ENCODE assay signal across 21 mouse cellular contexts in the genomic region with DNA sequence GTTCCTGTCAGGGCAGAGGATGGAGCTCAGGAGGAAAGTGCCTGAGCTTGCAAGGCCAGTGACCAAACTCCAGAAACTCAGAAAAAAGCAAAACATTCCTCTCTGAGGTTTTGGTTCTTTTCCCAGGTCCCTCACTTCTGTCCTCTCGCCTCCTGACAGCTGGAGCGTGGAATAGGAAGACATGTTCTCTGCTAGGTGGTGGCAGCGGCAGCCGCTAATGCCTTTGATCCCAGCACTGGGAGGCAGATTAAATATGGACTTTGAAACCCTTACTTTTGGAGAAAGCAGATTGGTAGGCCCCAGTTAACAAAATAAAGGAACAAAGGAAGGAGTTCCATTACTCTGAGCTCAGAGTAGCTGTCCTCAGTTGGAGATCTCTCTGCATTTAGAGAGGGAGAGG. TPM values are rescaled to one million over a fixed set of nuclear protein-coding genes. Genes with fewer than 3 reads are reported as not detected.
A peak's percentile ranks its signal among the peaks of the same experiment; 100 is the strongest.
DNase-seq lines count a peak whose midpoint lies in the region; ATAC-seq lines count a peak whose summit lies in the region.
"Had no signal": no experiment of that assay in that cellular context is flagged by ENCODE, and none has a peak within 500 bp of the region (broad histone marks: within the 10 kb centered on the region; RNA-seq: fewer than 3 reads in every experiment).

No protein-coding gene starts in this region.

- peaks cover 22% of the 10 kb centered on the region for H3K36me3 ChIP-seq in neural tube, embryonic 13.5 days
- peaks cover 28% of the 10 kb centered on the region for H3K36me3 ChIP-seq in midbrain, embryonic 13.5 days

- 29% methylated on average over 4 of the region's 4 CpGs for WGBS in neural tube, embryonic 13.5 days
- 8% methylated on average over 4 of the region's 4 CpGs for WGBS in midbrain, embryonic 13.5 days

- no peak overlapping the region for H3K9ac ChIP-seq in neural tube, embryonic 13.5 days
- no peak overlapping the region for H3K9ac ChIP-seq in midbrain, embryonic 13.5 days (replicated peaks)
- H3K9ac ChIP-seq: heart, embryonic 13.5 days; liver, embryonic 14.5 days had no signal

- 0 out of 2 replicates have a peak overlapping the region, but pooled peaks have one; percentile 13 for H3K27ac ChIP-seq in neural tube, embryonic 13.5 days (replicated peaks)
- H3K27ac ChIP-seq in midbrain, embryonic 13.5 days: 0 out of 2 replicates have a peak overlapping the region, but pooled peaks have one; percentile 21
- H3K27ac ChIP-seq: heart, embryonic 13.5 days; liver, embryonic 14.5 days had no signal

- H3K4me3 ChIP-seq in neural tube, embryonic 13.5 days: no peak overlapping the region
- H3K4me3 ChIP-seq in midbrain, embryonic 13.5 days (replicated peaks): no peak overlapping the region
- H3K4me3 ChIP-seq: heart, embryonic 13.5 days had no signal

- no peaks in the 10 kb centered on the region for H3K27me3 ChIP-seq in neural tube, embryonic 13.5 days
- no peaks in the 10 kb centered on the region for H3K27me3 ChIP-seq in midbrain, embryonic 13.5 days
- H3K27me3 ChIP-seq: Patski had no signal

- peak; percentile 16 for DNase-seq in embryo, embryonic 11 days
- no peak for DNase-seq in embryo, embryonic 9.5 days (ENCODE audit: extremely low spot score)
- no peak for DNase-seq in neural tube, embryonic 10.5 days (ENCODE audit: extremely low spot score, low spot score)
- DNase-seq in frontal cortex, postnatal 14 days (ENCODE audit: low spot score in 2 of 2): no peak
- no peak for DNase-seq in thymus, postnatal 10 days (ENCODE audit: low spot score in 2 of 2)
- DNase-seq in urinary bladder, postnatal 14 days (ENCODE audit: low spot score): no peak
- DNase-seq: cerebellum, adult 2 months; gastrocnemius, postnatal 25 days; layer of hippocampus, postnatal 36 days; lung, postnatal 10 days had no signal

- no peak overlapping the region for H3K4me2 ChIP-seq in neural tube, embryonic 13.5 days
- no peak overlapping the region for H3K4me2 ChIP-seq in midbrain, embryonic 13.5 days (replicated peaks)
- H3K4me2 ChIP-seq: heart, embryonic 13.5 days had no signal

- no peaks in the 10 kb centered on the region for H3K9me3 ChIP-seq in neural tube, embryonic 13.5 days
- H3K9me3 ChIP-seq in midbrain, embryonic 13.5 days: no peaks in the 10 kb centered on the region
- H3K9me3 ChIP-seq: heart, embryonic 13.5 days had no signal

- no peak for ATAC-seq in neural tube, embryonic 13.5 days (ENCODE audit: low read depth)
- no peak for ATAC-seq in midbrain, embryonic 13.5 days
- ATAC-seq: intestine, postnatal 0 days; Patski had no signal

- peaks cover 11% of the 10 kb centered on the region; the same call in 1 of the 2 replicates for H3K4me1 ChIP-seq in neural tube, embryonic 13.5 days (replicated peaks)
- H3K4me1 ChIP-seq in midbrain, embryonic 13.5 days (replicated peaks): peaks cover 7% of the 10 kb centered on the region; the same call in 1 of the 2 replicates
- H3K4me1 ChIP-seq: heart, embryonic 13.5 days had no signal

RNA-seq across cellular contexts. Expression of a gene that starts 25.4 kb away (rescaled TPM):
- polyA plus RNA-seq in neural tube, embryonic 13.5 days (2015; fragmentation: Nextera tagmentation; extraction: Ambion mirVana): 37.8 and 39.1 TPM in 2 replicates
- 42.2 and 43.8 TPM in 2 replicates for polyA plus RNA-seq in midbrain, embryonic 13.5 days (2015; fragmentation: Nextera tagmentation; extraction: Ambion mirVana)

RNA-seq across cellular contexts. Expression of a gene that starts 27.2 kb away (rescaled TPM):
- 3.7 TPM in 1 of 2 replicates, not detected in the other for polyA plus RNA-seq in neural tube, embryonic 13.5 days (2015; fragmentation: Nextera tagmentation; extraction: Ambion mirVana)
- polyA plus RNA-seq in midbrain, embryonic 13.5 days (2015; fragmentation: Nextera tagmentation; extraction: Ambion mirVana): not detected in 2 replicates
- polyA plus RNA-seq: cerebellum, adult 2 months; embryonic facial prominence, embryonic 11.5 days; heart, embryonic 13.5 days; hindbrain, embryonic 11.5 days; intestine, postnatal 0 days; limb, embryonic 11.5 days; liver, embryonic 14.5 days; neural tube, embryonic 14.5 days; Patski; testis, adult 2 months had no signal

RNA-seq across cellular contexts. Expression of a gene that starts 34.9 kb away (rescaled TPM):
- 13.3 and 14.6 TPM in 2 replicates for polyA plus RNA-seq in neural tube, embryonic 13.5 days (2015; fragmentation: Nextera tagmentation; extraction: Ambion mirVana)
- polyA plus RNA-seq in midbrain, embryonic 13.5 days (2015; fragmentation: Nextera tagmentation; extraction: Ambion mirVana): 11.4 and 12.3 TPM in 2 replicates

RNA-seq across cellular contexts. Expression of a gene that starts 46.5 kb away (rescaled TPM):
- polyA plus RNA-seq in neural tube, embryonic 13.5 days (2015; fragmentation: Nextera tagmentation; extraction: Ambion mirVana): 114 TPM in 2 replicates
- 133 and 134 TPM in 2 replicates for polyA plus RNA-seq in midbrain, embryonic 13.5 days (2015; fragmentation: Nextera tagmentation; extraction: Ambion mirVana)

RNA-seq across cellular contexts. Expression of a gene that starts 55.7 kb away (rescaled TPM):
- 65.2 and 74.2 TPM in 2 replicates for polyA plus RNA-seq in neural tube, embryonic 13.5 days (2015; fragmentation: Nextera tagmentation; extraction: Ambion mirVana)
- polyA plus RNA-seq in midbrain, embryonic 13.5 days (2015; fragmentation: Nextera tagmentation; extraction: Ambion mirVana): 72.9 and 77.8 TPM in 2 replicates
